Mouse (Mus musculus): ENCODE results near the gene Ankrd34a. TPM values are rescaled to one million over a fixed set of nuclear protein-coding genes. Genes with fewer than 3 reads are reported as not detected.
A peak's percentile ranks its signal among the peaks of the same experiment; 100 is the strongest.

Gene Ankrd34a
- polyA plus RNA-seq, 1 experiment from 2014 or later, result 2.4 TPM

DNA sequence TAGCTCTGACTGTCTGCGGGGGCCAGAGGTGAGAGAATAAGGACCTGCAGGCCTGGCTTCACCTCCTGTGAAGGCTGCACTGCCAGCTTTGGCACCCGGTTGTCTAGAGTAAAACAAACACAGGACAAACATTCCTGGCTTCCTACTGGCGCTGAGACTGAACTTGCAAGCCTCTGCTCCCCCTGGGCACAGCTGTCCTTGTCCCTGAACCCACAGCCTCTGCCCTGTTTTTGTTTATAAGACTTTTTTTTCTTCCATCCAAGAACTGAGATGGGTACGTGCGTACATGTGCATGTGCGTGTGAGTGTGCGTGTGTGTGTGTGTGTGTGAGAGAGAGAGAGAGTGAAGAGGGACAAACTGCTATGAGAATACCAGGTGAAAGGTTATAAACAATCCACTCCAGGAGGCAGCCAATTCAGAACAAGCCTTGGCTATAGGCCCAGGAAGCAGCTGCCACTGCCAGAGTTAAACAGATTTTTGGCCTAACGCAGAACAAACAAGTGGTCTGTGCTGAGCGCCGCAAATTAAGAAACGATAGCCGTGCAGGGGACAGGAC, 41.3 kb upstream of the Ankrd34a start:
- H3K27me3 ChIP-seq (ENCODE audit: control insufficient read depth, insufficient read depth, low read length), result no peaks in the 10 kb centered on the region
- no peak for ATAC-seq (ENCODE audit: low FRiP score)
- 60% methylated on average over 12 of the region's 12 CpGs for WGBS
- no peak overlapping the region for H3K27ac ChIP-seq (ENCODE audit: low read depth, low read length)
- H3K9me3 ChIP-seq (ENCODE audit: control insufficient read depth, low read length), result no peaks in the 10 kb centered on the region
- H3K4me2 ChIP-seq (replicated peaks; ENCODE audit: low read depth, low read length), result no peak overlapping the region
- H3K4me3 ChIP-seq (ENCODE audit: low read depth, low read length), result no peak overlapping the region
- no peak overlapping the region for H3K9ac ChIP-seq (ENCODE audit: low read depth, low read length)
- H3K36me3 ChIP-seq (ENCODE audit: control insufficient read depth, insufficient read depth, low read length), result no peaks in the 10 kb centered on the region
- no peak for DNase-seq (ENCODE audit: low spot score)
- H3K4me1 ChIP-seq (replicated peaks; ENCODE audit: control insufficient read depth, insufficient read depth, low read length), result no peaks in the 10 kb centered on the region; the same call in 1 of the 2 replicates

DNA sequence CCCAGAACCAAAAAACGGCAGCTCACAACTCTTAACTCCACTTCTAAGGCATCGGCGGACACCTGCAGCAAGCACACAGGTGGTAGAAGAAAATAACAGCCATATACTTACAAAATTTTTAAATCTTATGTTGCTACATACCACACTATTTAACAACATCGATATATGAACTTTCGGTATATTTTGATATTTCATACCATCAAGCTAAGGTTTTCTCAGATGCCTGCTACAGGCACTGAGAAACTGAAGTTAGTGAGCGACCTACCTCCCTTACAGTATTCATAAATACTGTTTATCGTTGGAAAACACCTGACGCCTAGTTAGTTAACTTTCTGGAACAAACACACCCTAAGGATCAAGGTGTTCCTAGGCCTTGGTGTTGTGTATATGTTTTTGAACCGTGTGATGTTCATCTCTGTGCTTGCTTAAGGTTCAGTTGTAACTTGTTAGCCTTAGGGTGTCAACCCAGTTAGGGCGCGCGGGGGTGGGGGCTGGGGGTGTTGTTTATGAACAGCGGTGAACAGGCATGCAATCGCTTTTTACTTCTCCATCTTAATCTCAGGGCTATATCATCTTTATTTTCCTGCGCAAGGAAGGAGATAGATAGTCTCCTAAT, 40.3 kb upstream of the Ankrd34a start:
- DNase-seq (ENCODE audit: low spot score) (no peak), ATAC-seq (ENCODE audit: low FRiP score) (no peak)
- H3K36me3 ChIP-seq (ENCODE audit: control insufficient read depth, insufficient read depth, low read length), result no peaks in the 10 kb centered on the region
- no peak overlapping the region for H3K4me3 ChIP-seq (ENCODE audit: low read depth, low read length)
- no peak overlapping the region for H3K9ac ChIP-seq (ENCODE audit: low read depth, low read length)
- H3K4me1 ChIP-seq (replicated peaks; ENCODE audit: control insufficient read depth, insufficient read depth, low read length), result no peaks in the 10 kb centered on the region; the same call in 1 of the 2 replicates
- no peaks in the 10 kb centered on the region for H3K27me3 ChIP-seq (ENCODE audit: control insufficient read depth, insufficient read depth, low read length)
- no peak overlapping the region for H3K27ac ChIP-seq (ENCODE audit: low read depth, low read length)
- H3K9me3 ChIP-seq (ENCODE audit: control insufficient read depth, low read length), result no peaks in the 10 kb centered on the region
- H3K4me2 ChIP-seq (replicated peaks; ENCODE audit: low read depth, low read length), result no peak overlapping the region
- 87% methylated on average over 15 of the region's 15 CpGs for WGBS

DNA sequence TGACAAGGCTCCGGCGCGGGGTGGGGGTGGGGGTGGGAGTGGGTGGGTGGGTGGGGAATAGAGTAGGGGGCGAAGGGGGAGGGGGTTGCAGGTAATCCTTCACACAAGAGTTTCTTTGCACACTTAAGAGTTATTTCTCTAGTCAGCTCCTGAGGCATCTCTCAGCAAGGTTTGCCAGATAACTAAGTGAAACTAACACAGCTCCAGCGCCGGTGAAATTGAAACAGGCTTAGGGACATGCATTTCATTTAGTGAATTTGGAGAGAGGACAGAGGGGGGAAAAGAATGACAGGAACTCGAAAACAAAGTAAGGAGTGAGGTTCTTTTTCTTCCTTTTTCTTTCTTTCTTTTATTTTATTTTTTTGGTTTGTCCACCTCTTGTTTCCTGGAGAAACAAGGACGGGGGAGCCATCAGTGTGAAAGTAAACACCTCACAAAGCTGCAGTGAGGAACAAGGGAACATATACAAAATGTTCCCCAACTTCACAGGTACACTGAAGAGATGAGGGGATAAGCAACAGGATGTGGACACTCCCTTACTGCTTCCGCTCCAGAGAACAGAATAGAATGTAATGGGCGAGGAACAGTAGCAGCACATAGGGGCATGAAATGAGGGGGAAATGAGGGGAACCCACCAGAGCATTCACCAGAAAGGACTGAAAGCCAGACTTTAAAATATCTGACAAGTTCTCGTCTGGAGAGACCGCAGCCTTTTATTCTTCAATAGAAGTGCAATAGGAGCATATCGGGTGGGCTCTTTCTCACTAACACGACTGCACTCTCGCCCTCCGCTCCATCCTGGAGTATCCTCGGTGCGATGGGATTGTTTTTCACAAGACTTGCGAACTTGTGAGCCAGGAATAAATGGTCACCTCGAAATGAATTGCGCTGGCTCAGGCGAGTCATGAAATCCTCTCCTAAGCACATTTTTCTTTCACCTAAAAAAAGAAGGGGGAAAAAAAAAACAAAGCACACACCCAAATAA, 39.5 kb upstream of the Ankrd34a start:
- H3K4me3 ChIP-seq (ENCODE audit: low read depth, low read length), result peak overlapping the region; percentile 75
- H3K9ac ChIP-seq (ENCODE audit: low read depth, low read length), result peak overlapping the region; percentile 57
- 12% methylated on average over 22 of the region's 22 CpGs for WGBS
- DNase-seq (ENCODE audit: low spot score) (peak; percentile 53), ATAC-seq (ENCODE audit: low FRiP score) (no peak)
- H3K27ac ChIP-seq (ENCODE audit: low read depth, low read length), result peak overlapping the region; percentile 2; the same call in 1 of the 2 replicates
- H3K4me1 ChIP-seq (replicated peaks; ENCODE audit: control insufficient read depth, insufficient read depth, low read length), result no peaks in the 10 kb centered on the region; the same call in 1 of the 2 replicates
- no peaks in the 10 kb centered on the region for H3K36me3 ChIP-seq (ENCODE audit: control insufficient read depth, insufficient read depth, low read length)
- peak overlapping the region; percentile 65 for H3K4me2 ChIP-seq (replicated peaks; ENCODE audit: low read depth, low read length)
- no peaks in the 10 kb centered on the region for H3K27me3 ChIP-seq (ENCODE audit: control insufficient read depth, insufficient read depth, low read length)
- no peaks in the 10 kb centered on the region for H3K9me3 ChIP-seq (ENCODE audit: control insufficient read depth, low read length)

DNA sequence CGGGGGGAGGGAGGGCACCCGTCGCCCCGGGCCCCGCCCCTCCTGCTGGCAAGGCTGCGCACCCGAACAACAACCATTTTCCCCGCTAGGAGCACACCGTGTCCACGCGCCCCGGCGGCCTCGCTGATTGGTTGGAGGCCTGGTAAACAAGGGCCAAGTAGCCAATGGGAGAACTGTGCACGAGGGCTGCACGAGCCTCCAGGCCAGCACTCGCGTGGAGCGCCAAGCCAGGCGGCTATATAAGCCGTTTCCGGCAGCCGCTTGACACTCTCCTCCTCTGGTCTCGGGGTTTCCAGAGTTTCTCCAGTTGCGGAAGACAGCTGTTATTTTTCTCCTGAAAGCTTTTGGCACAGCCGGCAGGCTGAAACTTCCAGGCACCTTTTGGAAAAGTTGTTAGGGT, 38.7 kb upstream of the Ankrd34a start, which contains the start of gene Txnip:
Gene Txnip, plus strand, starts transcription at position 264 of the 400 bp plus-strand sequence.
- Histone ChIP-seq H3K4me1 (replicated peaks; ENCODE audit: control insufficient read depth, insufficient read depth, low read length) (no peaks in the 10 kb centered on the region; the same call in 1 of the 2 replicates), H3K9me3 (ENCODE audit: control insufficient read depth, low read length) (no peaks in the 10 kb centered on the region), H3K27ac (ENCODE audit: low read depth, low read length) (peak within 1 kb of the TSS; percentile 45; the same call in 1 of the 2 replicates), H3K4me3 (ENCODE audit: low read depth, low read length) (peak within 1 kb of the TSS; percentile 75), H3K9ac (ENCODE audit: low read depth, low read length) (peak within 1 kb of the TSS; percentile 77), H3K27me3 (ENCODE audit: control insufficient read depth, insufficient read depth, low read length) (no peaks in the 10 kb centered on the region), H3K36me3 (ENCODE audit: control insufficient read depth, insufficient read depth, low read length) (no peaks in the 10 kb centered on the region), H3K4me2 (replicated peaks; ENCODE audit: low read depth, low read length) (peak within 1 kb of the TSS; percentile 65)
- ATAC-seq (ENCODE audit: low FRiP score), result peak; percentile 99
- DNase-seq (ENCODE audit: low spot score), result peak; percentile 99
- under 1% methylated on average over 26 of the region's 26 CpGs for WGBS

DNA sequence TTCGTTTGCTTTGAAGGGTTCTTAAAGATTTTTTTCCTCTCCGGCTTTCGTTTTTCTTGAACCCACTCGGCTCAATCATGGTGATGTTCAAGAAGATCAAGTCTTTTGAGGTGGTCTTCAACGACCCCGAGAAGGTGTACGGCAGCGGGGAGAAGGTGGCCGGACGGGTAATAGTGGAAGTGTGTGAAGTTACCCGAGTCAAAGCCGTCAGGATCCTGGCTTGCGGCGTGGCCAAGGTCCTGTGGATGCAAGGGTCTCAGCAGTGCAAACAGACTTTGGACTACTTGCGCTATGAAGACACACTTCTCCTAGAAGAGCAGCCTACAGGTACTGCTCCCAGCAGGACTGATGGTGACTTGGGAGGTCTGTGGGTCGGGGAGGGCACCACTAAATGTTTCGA, 38.3 kb upstream of the Ankrd34a start:
- DNase-seq (ENCODE audit: low spot score) (peak; percentile 46), ATAC-seq (ENCODE audit: low FRiP score) (peak; percentile 38; the same call in 1 of the 2 replicates)
- no peaks in the 10 kb centered on the region; the same call in 1 of the 2 replicates for H3K4me1 ChIP-seq (replicated peaks; ENCODE audit: control insufficient read depth, insufficient read depth, low read length)
- peak overlapping the region; percentile 77 for H3K9ac ChIP-seq (ENCODE audit: low read depth, low read length)
- H3K27ac ChIP-seq (ENCODE audit: low read depth, low read length), result peak overlapping the region; percentile 45; the same call in 1 of the 2 replicates
- H3K4me3 ChIP-seq (ENCODE audit: low read depth, low read length), result peak overlapping the region; percentile 75
- peak overlapping the region; percentile 65 for H3K4me2 ChIP-seq (replicated peaks; ENCODE audit: low read depth, low read length)
- no peaks in the 10 kb centered on the region for H3K36me3 ChIP-seq (ENCODE audit: control insufficient read depth, insufficient read depth, low read length)
- WGBS, result under 1% methylated on average over 17 of the region's 17 CpGs
- no peaks in the 10 kb centered on the region for H3K27me3 ChIP-seq (ENCODE audit: control insufficient read depth, insufficient read depth, low read length)
- H3K9me3 ChIP-seq (ENCODE audit: control insufficient read depth, low read length), result no peaks in the 10 kb centered on the region

DNA sequence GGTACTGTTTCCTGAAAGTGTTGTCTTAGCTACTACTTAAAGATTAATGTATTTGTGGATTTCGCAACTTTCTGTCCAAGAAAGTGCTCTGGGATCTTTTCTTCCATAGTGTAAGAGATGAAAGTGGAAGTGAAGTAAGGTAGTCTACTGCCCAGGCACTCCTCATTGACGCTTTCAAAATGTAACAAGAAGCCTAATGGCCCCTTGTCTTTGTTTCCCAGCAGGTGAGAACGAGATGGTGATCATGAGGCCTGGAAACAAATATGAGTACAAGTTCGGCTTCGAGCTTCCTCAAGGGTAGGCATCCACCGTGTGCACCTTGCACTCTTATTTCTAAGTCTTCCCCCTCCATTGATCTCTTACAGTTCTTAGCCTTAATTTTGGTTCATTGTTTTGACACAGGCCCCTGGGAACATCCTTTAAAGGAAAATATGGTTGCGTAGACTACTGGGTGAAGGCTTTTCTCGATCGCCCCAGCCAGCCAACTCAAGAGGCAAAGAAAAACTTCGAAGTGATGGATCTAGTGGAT, 37.7 kb upstream of the Ankrd34a start:
- no peak for ATAC-seq (ENCODE audit: low FRiP score)
- Histone ChIP-seq H3K27me3 (ENCODE audit: control insufficient read depth, insufficient read depth, low read length) (no peaks in the 10 kb centered on the region), H3K36me3 (ENCODE audit: control insufficient read depth, insufficient read depth, low read length) (no peaks in the 10 kb centered on the region), H3K9ac (ENCODE audit: low read depth, low read length) (peak overlapping the region; percentile 77), H3K4me2 (replicated peaks; ENCODE audit: low read depth, low read length) (peak overlapping the region; percentile 65), H3K27ac (ENCODE audit: low read depth, low read length) (no peak overlapping the region), H3K4me3 (ENCODE audit: low read depth, low read length) (peak overlapping the region; percentile 75), H3K4me1 (replicated peaks; ENCODE audit: control insufficient read depth, insufficient read depth, low read length) (no peaks in the 10 kb centered on the region; the same call in 1 of the 2 replicates), H3K9me3 (ENCODE audit: control insufficient read depth, low read length) (no peaks in the 10 kb centered on the region)
- WGBS, result 49% methylated on average over 10 of the region's 10 CpGs
- DNase-seq (ENCODE audit: low spot score), result no peak

DNA sequence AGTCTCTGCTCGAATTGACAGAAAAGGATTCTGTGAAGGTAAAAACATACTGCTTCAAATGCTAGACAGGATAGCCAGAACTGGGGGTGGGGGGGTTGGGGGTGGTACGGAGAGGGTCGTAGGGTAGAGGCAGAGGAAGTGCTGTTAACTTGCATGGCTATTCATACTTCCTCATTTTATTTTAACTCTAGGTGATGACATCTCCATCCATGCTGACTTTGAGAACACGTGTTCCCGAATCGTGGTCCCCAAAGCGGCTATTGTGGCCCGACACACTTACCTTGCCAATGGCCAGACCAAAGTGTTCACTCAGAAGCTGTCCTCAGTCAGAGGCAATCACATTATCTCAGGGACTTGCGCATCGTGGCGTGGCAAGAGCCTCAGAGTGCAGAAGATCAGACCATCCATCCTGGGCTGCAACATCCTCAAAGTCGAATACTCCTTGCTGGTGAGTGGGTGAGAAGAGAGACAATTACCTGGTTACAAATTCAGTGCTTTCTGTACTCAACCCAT, 37.0 kb upstream of the Ankrd34a start:
- Histone ChIP-seq H3K27ac (ENCODE audit: low read depth, low read length) (no peak overlapping the region), H3K9ac (ENCODE audit: low read depth, low read length) (peak overlapping the region; percentile 23; the same call in 1 of the 2 replicates), H3K4me1 (replicated peaks; ENCODE audit: control insufficient read depth, insufficient read depth, low read length) (no peaks in the 10 kb centered on the region; the same call in 1 of the 2 replicates), H3K27me3 (ENCODE audit: control insufficient read depth, insufficient read depth, low read length) (no peaks in the 10 kb centered on the region), H3K4me2 (replicated peaks; ENCODE audit: low read depth, low read length) (peak overlapping the region; percentile 65), H3K9me3 (ENCODE audit: control insufficient read depth, low read length) (no peaks in the 10 kb centered on the region), H3K36me3 (ENCODE audit: control insufficient read depth, insufficient read depth, low read length) (no peaks in the 10 kb centered on the region), H3K4me3 (ENCODE audit: low read depth, low read length) (peak overlapping the region; percentile 75)
- DNase-seq (ENCODE audit: low spot score), result no peak
- ATAC-seq (ENCODE audit: low FRiP score), result no peak
- 91% methylated on average over 12 of the region's 12 CpGs for WGBS

Measured in hindbrain, embryonic 11.5 days (tissue).